Mouse (Mus musculus): Measurements from ENCODE around the gene Col6a3.

GRCm38 (mm10) chr1:90836178-90836740 lies 7.5 kb downstream of the Col6a3 start:
- TF ChIP-seq CTCF (IDR thresholded peaks at IDR 0.05; ENCODE audit: control insufficient read depth, insufficient read depth, low read length) (no peak), POLR2A (IDR thresholded peaks at IDR 0.05; ENCODE audit: borderline replicate concordance, control insufficient read depth, low read depth, low read length) (no peak)

Measured in bone marrow, adult 2 months (tissue).